Mouse (Mus musculus) lung, postnatal 0 days (tissue): ENCODE results near the gene Prdx6.

Source experiments
- CTCF ChIP-seq: IDR thresholded peaks from 2 replicates; pipeline ENCODE4 v1.5.1; 2016; ENCODE audit warnings: antibody characterized with exemption, mild to moderate bottlenecking
- EP300 ChIP-seq: IDR thresholded peaks from 2 replicates; pipeline ENCODE4 v1.6.1; 2016; ENCODE audit warnings: antibody characterized with exemption, mild to moderate bottlenecking, control low read depth

DNA sequence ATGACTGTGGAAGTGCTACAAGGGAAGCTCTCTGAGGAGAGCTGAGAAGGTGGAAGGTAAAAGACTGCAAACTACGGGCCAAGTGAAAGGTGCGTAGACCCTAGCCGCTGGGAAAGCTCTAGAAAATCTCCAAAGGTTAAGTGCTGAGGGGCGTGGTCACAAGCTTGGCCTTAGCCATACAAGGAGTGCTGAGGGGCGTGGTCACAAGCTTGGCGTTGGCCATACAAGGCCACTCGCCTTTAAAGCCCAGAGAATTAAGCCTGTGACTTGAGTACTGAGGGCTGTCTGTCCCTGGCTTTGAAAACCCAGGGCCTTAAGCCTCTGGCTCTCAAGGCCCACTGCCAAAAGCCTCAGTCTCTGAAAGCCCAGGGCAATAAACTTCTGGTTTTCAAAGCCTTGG lies 5.9 kb upstream of the Prdx6 start:
- no peak for TF ChIP-seq CTCF
- TF ChIP-seq EP300, result no peak
